Mouse (Mus musculus) retina, embryonic 14.5 days (tissue): ENCODE measurements around the gene Cnnm1.

Experiments
- DNase-seq: peaks from one replicate; pipeline ENCODE4 v3.0.0-alpha.2; 2015; ENCODE audit warnings: low spot score

The Cnnm1 gene

DNA sequence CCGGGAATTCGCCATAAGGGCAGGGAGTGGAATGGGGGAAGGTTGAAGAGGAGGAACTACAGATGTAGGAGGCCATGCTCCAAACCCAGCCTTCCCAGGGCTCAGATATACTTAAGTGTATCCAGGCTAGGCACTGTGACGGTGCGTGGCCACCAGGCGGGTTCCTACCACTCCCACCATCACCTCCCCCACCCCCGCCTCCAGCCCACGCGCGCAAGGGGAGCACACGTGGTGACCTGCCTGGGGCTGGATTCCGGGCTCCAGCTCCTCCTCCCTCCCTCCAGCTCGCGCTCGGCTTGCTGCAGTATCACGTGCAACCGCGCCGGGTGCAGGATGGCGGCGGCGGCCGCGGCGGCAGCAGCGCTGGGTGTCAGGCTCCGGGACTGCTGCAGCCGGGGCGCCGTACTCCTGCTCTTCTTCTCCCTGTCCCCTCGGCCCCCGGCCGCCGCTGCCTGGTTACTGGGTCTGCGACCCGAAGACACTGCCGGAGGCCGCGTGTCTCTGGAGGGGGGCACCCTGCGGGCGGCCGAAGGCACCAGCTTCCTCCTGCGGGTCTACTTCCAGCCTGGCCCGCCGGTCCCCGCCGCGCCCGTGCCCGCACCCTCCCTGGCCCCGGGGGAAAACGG, at the start of gene Cnnm1:
Gene Cnnm1, plus strand, starts transcription at position 325 of the 626 bp plus-strand sequence.
- peak; percentile 74 for DNase-seq

DNA sequence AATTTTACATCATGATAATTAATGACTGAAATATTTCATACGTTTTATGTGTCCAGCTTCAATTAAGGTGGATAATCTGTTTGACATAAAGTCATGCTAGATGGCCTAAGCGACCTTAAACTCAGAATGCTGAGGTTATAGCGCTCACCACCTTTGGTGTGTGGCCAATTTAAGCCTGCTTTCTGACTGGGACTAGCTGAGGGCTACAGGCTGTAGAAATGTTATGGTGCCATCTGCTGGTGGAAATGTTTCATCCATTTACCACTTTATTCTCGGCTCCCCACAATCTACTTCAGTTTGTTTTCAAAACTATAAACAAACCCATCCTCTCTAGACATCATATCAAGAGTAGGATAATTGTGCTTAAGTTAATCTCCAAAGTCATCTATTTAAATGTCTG, 43.9 kb upstream of the Cnnm1 start:
- DNase-seq: peak; percentile 87

- peak; percentile 50 for DNase-seq
Measured at GRCm38 (mm10) chr19:43407181-43407580, 33.1 kb upstream of the Cnnm1 start.

DNA sequence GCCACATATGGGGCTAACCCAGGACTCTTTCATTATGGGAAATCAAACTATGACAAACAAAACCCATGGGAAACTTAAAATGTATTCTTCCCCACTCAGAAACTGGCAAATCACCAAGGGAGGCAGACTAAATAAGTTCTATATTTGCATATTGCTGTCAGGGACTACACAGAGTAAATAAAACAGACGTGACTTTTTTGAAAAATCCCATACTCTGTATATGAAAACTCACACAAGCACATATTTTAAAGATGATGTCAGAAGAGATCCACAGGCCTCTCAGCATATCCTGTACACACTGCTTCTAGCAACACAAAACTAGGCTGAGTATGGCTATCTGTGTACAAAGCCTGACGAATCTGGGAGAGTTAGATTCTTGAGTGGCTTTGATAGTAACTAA, 24.7 kb upstream of the Cnnm1 start:
- no peak for DNase-seq

DNA sequence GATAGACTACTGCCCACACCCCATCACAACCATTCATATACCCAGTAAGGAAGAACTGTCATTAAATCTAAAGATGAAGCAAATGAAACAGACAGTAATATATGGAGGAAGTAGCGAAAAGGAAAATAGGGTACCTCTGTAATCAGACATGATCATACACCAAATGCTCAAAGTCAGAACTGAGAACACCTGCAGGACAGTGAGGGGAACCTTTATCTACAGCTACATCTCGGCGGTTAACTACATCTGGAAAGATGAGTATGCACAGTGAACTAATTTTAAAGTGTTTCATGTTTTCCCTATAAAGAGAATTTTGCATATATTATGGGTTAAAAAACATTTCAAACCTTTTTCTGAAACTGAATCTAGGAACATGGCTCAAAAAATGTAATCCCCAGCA, 19.7 kb upstream of the Cnnm1 start:
- no peak for DNase-seq

GRCm38 (mm10) chr19:43424082-43424481, 16.2 kb upstream of the Cnnm1 start:
- no peak for DNase-seq

- no peak for DNase-seq
Measured at GRCm38 (mm10) chr19:43427446-43428224, 12.6 kb upstream of the Cnnm1 start.

- no peak for DNase-seq
Measured at GRCm38 (mm10) chr19:43439246-43439645, 990 bp upstream of the Cnnm1 start.

DNA sequence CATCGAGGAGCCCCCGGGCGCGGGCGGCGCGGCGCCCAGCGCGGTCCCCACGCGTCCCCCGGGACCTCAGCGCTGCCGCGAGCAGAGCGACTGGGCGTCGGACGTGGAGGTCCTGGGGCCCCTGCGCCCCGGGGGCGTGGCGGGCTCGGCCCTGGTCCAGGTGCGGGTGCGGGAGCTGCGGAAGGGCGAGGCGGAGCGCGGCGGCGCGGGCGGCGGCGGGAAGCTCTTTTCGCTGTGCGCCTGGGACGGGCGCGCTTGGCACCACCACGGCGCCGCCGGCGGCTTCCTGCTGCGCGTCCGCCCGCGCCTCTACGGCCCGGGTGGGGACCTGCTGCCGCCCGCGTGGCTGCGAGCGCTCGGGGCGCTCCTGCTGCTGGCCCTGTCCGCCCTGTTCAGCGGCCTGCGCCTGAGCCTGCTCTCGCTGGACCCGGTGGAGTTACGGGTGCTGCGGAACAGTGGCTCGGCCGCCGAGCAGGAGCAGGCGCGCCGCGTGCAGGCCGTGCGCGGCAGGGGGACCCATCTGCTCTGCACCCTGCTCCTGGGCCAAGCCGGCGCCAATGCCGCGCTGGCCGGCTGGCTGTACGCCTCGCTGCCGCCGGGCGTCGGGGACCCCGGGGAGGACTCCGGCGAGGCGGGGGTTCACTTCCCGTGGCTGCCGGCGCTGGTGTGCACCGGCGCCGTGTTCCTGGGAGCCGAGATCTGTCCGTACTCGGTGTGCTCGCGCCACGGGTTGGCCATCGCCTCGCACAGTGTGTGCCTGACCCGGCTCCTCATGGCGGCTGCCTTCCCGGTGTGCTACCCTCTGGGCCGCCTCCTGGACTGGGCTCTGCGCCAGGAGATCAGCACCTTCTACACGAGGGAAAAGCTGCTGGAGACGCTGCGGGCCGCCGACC, 778 bp downstream of the Cnnm1 start:
- peak; percentile 55 for DNase-seq

- peak; percentile 22 for DNase-seq
Measured at GRCm38 (mm10) chr19:43441661-43441990, 1.4 kb downstream of the Cnnm1 start.

- no peak for DNase-seq
Measured at GRCm38 (mm10) chr19:43442269-43442668, 2.0 kb downstream of the Cnnm1 start.

GRCm38 (mm10) chr19:43442906-43443305, 2.7 kb downstream of the Cnnm1 start:
- DNase-seq: no peak

- no peak for DNase-seq
Measured at GRCm38 (mm10) chr19:43444636-43445205, 4.5 kb downstream of the Cnnm1 start.

DNA sequence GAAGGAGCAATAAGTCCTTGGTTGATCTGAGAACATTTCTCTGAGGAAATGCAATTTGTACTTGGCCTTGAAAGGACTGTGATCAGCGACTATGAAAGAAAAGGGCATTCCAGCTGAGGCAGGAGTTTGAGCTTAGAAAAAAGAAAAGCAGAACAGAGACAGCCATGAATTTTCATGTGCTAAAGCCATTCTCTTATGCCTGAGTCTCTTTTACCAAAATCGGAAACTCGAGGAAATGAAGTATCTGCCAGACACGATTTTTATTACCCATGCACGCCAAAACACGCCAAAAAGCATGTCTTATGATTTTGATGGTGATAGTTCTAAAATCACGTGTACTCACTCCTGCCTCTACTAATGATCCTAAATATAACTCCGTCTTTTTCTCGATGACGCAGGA, 11.3 kb downstream of the Cnnm1 start:
- no peak for DNase-seq

DNA sequence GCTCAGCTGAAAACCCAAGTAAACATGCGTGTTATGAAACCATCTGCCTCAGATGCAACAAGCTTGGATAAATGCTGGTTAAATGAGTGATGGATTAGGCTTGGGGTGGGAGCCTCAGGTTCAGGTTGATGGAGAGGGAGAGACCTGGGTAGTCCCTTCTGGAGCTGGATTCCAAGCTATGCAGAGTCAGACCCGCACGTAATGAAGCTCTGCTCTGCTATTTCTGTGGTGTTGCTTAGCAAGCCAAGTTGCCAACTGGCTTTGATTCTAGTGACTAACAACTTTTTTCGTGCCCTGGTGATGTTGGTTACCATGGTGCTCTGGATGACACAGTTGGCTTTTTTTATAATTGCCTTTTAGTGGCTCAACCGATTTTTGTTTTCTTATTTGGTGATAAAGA, 11.9 kb downstream of the Cnnm1 start:
- DNase-seq: no peak

- no peak for DNase-seq
Measured at GRCm38 (mm10) chr19:43453025-43453424, 12.8 kb downstream of the Cnnm1 start.

GRCm38 (mm10) chr19:43459948-43460347, 19.7 kb downstream of the Cnnm1 start:
- no peak for DNase-seq

DNA sequence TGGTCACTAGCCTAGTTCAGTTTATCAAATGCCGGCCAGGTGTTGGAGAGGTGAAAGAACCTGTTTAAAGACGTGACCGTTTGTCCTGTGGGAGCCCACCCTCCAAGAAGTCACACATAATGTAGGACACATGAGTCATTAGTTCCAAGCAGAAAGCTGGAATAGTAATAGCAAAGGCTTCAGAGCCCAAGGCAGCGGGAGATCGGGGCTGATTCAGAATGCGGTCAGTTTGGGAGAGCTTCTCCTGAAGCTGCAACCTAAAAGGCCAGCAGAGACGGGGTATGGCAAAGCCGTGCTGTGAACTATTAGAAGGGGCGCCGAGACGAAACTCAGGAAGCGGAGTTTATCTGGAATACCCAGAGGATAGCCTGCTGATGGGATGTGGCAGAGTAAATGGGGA, 20.2 kb downstream of the Cnnm1 start:
- DNase-seq: no peak

DNA sequence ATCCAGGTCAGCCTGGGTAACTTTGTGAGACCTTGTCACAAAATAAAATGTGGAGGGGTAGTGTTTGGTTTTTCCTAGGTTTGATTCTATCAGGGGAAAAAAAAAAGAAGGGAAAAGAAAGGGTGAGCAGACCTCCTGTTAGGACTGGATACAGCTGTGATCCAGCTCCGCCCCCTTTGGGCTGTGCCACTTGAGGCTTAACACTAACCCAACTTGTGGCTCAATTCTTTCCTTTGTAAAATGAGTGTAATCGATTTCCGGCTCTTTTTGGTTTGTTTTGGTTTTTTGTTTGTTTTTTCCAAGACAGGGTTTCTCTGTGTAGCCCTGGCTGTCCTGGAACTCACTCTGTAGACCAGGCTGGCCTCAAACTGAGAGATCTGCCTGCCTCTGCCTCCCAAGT, 21.9 kb downstream of the Cnnm1 start:
- DNase-seq: no peak

DNA sequence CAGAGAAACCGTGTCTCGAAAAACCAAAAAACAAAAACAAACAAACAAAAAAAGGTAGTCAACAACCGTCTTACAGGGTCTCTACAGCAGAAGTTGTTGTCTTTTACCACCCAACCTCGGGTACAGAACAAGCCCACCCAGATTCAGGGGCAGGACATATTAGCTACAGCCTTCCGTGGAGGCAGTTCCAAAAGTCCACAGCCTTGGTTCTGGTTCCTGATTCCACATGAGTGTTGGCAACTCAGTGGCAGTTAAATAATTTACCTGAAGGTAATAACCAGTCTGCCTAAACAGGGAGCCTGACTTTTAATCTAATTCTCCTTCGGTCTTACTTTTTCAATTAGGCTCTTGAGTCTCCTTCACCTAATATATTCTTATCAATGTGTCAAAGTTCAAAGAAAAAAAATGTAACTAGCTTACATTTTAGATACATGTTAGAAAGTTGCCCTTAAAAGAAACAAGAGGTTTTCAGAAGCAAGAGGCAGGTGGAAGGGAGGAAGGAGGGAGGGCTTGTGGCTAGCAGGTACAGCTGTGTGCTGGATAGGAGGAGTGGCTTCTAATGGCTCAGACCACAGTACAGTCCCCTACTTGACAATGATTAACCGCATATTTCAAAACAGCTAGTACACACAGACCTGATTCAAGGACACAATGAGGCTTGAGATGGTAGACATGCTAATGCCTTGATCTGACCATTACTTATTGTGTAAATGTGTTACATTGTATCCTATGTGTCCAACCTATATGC, 23.5 kb downstream of the Cnnm1 start:
- DNase-seq: no peak

DNA sequence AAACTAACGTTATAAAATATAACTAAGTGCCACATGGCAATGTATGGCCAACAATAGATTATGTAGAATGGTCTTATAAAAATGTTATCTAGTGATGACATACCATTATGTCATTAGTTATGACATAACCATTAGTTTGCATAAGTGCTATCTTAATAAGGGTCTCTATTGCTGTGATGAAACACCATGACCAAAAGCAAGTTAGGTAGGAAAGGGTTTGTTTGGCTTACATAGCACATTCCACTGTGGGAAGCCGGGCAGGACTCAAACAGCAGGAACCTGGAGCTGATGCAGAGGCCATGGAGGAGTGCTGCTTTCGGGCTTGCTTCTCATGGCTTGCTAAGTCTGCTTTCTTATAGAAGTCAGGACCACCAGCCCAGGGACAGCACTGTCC, 24.1 kb downstream of the Cnnm1 start:
- no peak for DNase-seq

- DNase-seq: no peak
Measured at GRCm38 (mm10) chr19:43465076-43465475, 24.8 kb downstream of the Cnnm1 start.
